Mouse (Mus musculus): ENCODE measurements around the gene Sdsl.
A peak's percentile ranks its signal among the peaks of the same experiment; 100 is the strongest.

Sdsl gene

DNA sequence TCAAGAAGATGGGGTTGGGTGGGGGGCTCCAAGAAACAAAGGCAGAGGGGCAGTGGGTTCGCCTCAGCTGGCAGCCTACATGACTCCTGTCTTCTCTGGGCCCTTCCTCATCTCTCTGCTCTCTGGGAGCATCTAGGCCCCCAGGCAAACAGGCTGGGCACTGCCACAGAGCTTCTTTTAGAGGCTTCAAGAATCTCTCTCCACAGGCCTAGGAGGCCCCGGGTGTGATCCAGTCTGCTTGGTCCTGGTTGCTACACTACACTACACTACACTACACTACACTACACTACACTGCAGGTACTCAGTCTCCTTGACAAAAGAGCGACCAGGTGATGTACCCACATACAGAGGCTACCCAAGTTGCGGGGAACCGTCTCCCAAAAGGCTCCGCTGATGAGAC is 42.9 kb downstream of the Sdsl start:
- DNase-seq (ENCODE audit: low read depth, low spot score) = no peak

DNA sequence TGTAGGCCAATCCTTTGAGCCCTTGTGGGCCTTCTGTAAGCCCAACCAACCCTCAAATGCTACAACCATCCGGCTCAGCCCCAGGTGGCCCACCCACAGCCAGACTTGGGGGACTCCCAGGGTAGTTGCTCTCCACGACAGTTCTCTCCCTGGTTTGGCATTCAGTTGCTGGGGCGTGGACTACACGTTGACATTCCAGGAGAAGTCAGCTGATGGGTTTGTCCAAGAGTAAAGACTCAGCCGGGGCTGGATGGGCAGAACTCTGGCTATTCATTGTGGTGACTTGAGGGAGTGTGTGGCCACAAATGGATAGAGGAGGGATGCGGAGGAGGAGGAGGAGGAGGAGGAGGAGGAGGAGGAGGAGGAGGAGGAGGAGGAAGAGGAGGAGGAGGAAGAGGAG is 43.6 kb downstream of the Sdsl start:
- DNase-seq (ENCODE audit: low read depth, low spot score) = no peak

DNA sequence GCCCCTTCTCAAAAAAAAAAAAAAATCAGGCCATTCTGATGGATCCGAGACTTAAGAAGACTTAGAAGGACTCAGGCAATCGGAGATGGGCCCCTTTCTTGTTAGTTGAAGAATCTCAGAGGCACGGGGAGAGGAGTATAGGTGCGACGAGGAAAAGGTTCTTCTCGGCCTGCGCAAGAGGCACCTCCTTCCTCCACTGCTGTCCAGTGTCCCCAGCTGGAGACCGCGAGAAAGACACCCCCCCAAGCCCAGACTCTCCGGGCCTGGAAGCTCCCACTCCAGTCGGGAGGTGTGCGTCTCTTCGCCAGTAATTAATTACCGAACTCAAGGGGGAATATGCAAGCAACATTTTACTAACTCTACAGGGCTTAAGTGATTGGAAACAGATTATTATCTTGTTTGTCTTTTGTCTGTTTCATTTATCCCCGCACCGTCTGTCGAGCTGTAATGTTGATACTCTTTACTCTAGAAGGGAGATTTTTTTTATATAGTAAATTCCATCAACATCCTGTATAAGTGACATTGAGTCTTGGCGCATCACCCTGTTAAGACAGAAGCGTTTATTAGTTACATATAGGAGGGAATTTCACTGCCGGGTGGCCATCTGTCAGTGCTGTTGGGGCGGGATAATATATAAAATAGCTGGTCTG is 44.3 kb downstream of the Sdsl start:
- no peak for DNase-seq (ENCODE audit: low read depth, low spot score)

- DNase-seq (ENCODE audit: low read depth, low spot score) = no peak
Observed at GRCm38 (mm10) chr5:120427451-120427938, 45.1 kb downstream of the Sdsl start.

GRCm38 (mm10) chr5:120426572-120426971 is 46.0 kb downstream of the Sdsl start:
- DNase-seq (ENCODE audit: low read depth, low spot score) = no peak

- no peak for DNase-seq (ENCODE audit: low read depth, low spot score)
Observed at GRCm38 (mm10) chr5:120425711-120426110, 46.9 kb downstream of the Sdsl start.

GRCm38 (mm10) chr5:120424657-120425056 is 48.0 kb downstream of the Sdsl start:
- no peak for DNase-seq (ENCODE audit: low read depth, low spot score)

GRCm38 (mm10) chr5:120424039-120424438 is 48.6 kb downstream of the Sdsl start:
- DNase-seq (ENCODE audit: low read depth, low spot score) = peak; percentile 83

DNA sequence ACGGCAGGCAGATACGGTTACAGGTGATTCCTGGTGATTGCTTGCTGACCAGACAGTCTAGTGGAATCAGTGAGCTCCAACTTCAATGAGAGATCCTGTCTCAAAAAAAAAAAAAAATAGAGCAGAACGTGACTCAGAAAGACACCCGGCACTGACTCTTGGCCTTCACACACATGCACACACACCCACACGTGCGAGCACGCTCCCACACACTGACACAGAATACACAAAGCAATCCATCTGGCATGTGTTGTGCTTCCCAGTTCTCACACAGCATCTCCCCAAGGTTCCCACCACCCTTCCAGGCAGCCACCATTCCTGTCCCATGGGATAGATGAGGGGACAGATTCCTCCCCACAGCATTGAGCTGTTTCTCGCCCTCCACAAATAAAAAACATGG is 52.5 kb downstream of the Sdsl start:
- DNase-seq (ENCODE audit: low read depth, low spot score) = no peak

GRCm38 (mm10) chr5:120413436-120413835 is 59.2 kb downstream of the Sdsl start:
- DNase-seq (ENCODE audit: low read depth, low spot score) = no peak

GRCm38 (mm10) chr5:120409385-120410378 is 62.9 kb downstream of the Sdsl start:
- no peak for DNase-seq (ENCODE audit: low read depth, low spot score)

DNA sequence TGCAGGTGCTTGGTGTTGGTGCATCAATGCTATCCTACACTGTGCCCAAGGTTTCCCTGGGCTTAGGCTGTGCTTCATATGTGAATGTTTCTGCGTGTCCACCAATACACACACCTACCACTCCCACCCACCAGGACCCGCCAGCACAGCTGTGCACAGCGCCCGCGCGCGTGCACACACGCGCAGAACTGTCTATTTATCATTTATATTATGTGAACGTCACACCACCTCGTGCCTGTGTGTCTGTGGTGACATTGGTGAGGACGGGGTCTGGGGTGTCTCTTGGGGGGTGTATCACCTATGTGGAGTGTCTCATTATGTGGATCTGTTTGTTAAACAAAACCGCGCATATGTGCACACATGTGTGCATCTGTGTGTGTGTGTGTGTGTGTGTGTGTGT is 63.7 kb downstream of the Sdsl start:
- no peak for DNase-seq (ENCODE audit: low read depth, low spot score)
